Mouse (Mus musculus) megakaryocyte, embryonic 14.5 days (primary cell): ENCODE data around the gene Misp.

Experiments
- FLI1 ChIP-seq: IDR thresholded peaks from 2 replicates; pipeline ENCODE4 v1.6.1; 2012; ENCODE audit warnings: low read length, inconsistent platforms, mixed read lengths
- GATA1 ChIP-seq: IDR thresholded peaks from 3 replicates; pipeline ENCODE4 v1.6.1; 2012; ENCODE audit warnings: mixed read lengths, low read length, inconsistent platforms, borderline replicate concordance

DNA sequence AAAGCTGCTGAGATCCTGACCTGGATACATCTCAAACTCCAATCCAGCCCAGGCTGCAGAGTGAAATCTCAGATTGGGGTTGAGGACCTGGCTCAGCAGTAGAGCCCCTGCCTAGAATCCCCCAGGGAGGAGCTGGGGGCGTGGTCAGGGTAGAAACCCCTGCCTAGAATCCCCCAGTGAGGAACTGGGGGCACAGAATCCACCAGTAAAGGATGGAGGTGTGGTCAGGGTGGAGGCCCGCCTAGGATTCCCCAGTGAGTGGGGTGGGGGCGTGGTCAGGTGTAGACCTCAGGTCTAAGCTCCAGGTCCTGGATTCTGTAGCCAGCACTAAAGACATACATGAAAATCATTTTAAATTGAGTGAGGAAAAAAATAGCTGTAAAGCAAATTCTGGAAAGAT lies 52.1 kb downstream of the Misp start:
- TF ChIP-seq GATA1, result no peak
- TF ChIP-seq FLI1, result no peak
